Mouse (Mus musculus) lung, adult 2 months (tissue): Measurements from ENCODE around the gene Btnl2.

ENCODE experiments used
- CTCF ChIP-seq: fragments of 200-500 bp; IDR thresholded peaks from 2 replicates; pipeline ENCODE4 v1.5.1; 2011; ENCODE audit warnings: mild to moderate bottlenecking, low read length, control low read depth; ENCODE audit not compliant: insufficient read depth
- POLR2A ChIP-seq: fragments of 200-500 bp; IDR thresholded peaks from 2 replicates; pipeline ENCODE4 v1.6.1; 2011; ENCODE audit warnings: low read depth, mild to moderate bottlenecking, control low read depth, low read length, borderline replicate concordance; ENCODE audit errors: extremely low read depth

GRCm38 (mm10) chr17:34370563-34370962 is 15.9 kb downstream of the Btnl2 start:
- TF ChIP-seq CTCF (no peak), POLR2A (no peak)
